Mouse (Mus musculus) CD4-positive naive resting alpha-beta T cell, adult 57 days (primary cell): ENCODE data around the gene Aplp1. TPM values are rescaled to one million over a fixed set of nuclear protein-coding genes. Genes with fewer than 3 reads are reported as not detected.

Experiments
- total RNA-seq: library from RNA; stranded (reverse); gene quantifications from one replicate; pipeline ENCODE4 v1.2.4, GENCODE M21; 2023

Aplp1 gene
- total RNA-seq, result 2.9 TPM

DNA sequence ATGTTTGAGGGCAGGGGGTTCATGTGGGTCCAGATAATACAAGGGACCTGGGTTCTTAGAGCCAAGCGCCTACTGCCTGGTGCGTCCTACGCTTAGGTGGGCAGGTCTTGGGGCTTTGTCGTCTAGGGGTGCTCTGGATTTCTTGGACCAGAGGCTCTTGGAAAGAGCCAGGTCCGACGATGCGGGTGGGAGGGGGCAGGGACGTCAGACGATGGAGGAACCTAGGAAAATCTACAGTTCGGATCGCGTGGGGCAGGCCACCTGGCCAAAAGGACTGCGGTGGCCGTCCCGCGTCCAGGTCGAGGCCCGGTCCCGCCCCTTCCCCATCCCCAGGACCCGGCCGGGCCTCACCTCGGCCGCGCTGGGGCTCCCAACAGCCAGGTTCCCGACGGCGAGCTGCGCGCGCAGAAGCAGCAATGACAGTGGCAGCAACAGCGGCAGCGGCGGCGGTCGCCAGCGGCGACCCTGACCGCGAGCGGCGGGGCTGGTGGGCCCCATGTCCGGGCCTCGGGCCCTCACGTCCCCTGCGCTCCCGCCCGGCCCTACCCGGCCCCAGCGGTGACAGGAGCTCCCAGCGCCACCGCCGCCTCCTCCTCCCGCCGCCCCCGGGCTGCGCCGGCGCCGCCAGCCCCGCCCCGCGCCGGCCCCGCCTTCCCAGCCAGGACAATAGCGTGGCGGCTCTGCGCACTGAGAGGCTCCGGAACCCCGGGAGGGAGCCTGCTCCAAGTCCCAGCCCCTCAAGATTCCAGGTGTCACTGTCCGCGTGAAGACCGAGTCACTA, at the start of gene Aplp1:
Aplp1 (minus strand) TSS at position 565 of the 781 bp plus-strand sequence.

DNA sequence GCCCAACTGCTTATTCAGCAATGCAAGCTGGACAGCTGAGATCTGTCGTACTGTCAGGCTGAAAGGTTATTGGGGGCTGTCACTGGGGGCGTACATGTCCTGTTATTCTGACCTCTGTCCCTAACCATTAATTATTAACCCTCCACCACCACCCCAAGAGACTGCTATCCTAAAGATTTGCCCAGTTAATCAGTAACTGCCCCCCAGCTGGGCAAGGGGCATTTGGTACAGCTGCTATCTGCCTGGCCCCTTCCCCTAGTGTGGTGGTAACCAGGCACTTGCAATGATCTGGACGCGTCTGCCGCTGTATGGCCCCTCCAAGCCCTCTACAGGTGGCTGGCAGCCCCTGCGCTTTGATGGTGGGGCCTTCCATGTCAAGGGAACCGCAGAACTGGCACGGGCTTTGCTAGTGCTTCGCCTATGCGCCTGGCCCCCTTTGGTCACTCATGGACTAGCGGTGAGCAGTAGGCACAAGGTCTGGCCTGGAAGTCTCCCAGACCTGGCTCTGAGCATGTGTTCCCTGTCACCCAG, 48.1 kb upstream of the Aplp1 start, which contains the start of gene Prodh2:
Prodh2 (plus strand) TSS at position 222 of the 531 bp plus-strand sequence.

DNA sequence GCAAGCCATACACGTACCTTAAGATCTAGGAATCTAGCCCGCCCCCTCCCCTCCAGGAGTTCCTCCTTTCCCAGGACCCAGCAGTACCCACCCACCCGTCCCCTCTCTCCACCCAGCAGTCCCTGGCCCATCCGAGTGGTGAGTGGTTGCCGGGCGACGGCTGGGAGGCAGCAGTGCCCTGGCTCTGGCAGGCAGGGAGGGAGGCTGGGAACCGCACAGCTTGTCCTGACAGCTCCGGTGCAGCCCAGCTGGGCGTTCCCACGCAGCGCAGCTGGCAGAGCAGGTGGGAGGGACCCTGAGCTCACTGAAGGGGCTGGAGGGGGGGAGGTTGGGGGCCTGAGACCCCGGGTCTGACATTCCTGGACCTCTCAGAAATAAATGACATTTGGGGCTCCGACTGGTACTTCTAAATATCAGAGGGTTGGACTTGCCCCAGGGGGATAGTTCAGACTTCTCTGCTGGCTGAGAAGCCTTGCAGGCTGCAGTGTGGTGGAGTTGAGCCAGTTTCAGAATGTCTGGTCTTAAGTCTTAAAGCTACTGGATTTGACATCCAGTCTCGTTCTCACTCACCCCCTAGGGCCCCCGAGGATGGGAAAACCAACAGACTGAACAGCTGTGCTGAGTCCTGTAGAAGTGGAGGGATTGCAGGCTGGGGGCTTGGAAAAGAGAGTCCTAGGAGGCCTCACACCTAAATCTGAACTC, 12.4 kb upstream of the Aplp1 start, which contains the start of the genes Kirrel2 and Nphs1:
Kirrel2 (minus strand) TSS at position 62 of the 702 bp plus-strand sequence.
Nphs1 (plus strand) TSS at position 687 of the 702 bp plus-strand sequence.

DNA sequence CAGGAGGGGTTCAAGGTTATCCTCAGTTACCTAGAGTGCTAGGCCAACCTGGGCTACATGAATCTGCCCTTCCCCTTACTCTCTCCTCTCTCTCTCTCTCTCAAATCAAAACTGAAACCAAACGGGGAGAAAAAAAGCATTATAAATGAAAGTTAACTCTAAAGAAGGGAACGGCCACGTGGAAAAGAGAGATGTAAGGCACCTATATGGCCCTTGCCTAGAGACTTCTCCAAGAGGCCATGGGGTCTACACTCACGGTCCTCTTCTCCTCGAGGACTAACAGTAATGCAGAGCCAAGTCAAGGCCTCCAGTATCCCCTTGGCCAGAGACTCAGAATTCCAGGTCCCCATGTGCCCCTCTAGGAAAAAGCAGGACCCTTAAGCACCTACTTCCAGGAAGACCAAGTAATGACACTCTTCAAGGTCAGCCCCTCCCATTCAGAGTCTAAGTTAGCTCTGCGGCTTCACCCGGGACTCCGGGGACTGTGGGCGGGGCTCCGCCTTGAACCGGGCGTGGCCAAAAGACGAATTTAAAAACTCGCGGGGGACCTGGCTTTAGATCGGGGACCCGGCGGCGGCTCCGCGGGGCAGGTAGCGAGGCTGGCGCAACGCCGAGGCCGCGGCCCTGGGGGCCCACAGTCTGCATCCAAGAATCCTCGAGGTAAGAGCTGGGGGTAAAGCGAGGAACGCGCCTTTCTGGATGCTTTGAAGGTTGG, 24.0 kb downstream of the Aplp1 start, which contains the start of gene Nfkbid:
Nfkbid (plus strand) TSS at position 558 of the 715 bp plus-strand sequence.

DNA sequence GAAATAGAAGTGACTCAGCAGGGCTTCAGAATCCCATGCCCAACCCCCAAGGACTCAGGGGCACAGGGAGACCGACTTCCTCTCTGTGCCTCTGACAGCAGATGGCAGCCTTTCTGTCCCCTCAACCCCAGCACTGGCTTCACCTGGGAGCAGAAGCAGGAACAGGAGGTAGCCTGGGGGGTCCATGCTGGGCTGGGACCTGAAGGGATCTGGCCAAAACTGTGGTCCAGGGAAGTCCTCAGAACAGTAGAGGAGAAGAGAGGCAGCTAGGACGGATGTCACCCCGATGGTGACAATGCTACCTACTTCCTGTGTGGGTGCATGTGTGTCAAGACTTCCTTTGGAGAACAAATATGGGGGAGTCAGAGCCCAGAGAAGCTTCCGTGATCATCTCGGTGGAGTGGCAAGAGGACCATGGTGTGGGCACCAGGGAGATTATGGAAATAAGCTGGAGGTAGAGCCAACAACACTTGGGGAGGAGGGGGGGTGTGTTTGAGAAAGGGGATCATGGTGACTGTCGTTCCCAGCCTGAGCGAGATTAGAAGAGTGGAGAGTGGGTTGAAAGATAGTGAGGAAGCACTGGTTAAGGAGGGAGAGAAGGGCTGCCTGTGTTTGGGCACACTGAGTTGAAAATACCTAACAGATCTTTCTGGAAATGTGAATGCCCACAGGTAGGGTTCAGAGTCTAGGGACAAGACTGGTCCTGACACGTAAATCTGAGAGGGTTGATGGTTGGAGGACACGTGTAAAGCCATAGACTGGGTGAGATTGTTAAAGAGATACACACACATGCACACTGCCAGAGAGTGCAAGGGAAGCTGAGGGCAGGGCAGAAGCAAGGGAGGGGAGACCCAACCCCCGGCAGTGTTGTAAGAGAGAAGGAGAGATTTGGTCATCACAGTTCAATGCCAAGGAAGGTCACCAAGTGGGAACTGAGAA, 25.5 kb downstream of the Aplp1 start, which contains the start of gene Hcst:
Hcst (minus strand) TSS at position 294 of the 939 bp plus-strand sequence.

DNA sequence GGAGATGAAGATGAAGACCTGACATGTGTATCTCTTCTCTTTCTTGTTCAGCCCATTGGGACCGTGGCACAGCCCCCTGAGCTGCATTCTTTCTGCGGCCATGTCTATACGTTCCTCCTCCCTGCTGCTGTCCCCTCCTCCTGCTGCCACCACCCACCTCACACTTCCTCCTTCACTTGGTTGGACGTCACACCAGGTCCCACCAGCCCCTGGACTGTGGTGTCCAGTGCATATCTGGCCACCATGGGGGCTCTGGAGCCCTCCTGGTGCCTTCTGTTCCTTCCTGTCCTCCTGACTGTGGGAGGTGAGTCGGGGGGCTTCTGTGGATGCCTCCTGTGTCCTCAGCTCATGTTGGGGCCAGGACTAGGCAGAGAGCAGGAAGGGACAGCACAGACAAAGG, 31.7 kb downstream of the Aplp1 start, which contains the start of gene Tyrobp:
Tyrobp (plus strand) TSS at position 165 of the 400 bp plus-strand sequence.

Other genes with a start within 250 kb of the Aplp1 start
- 145 TPM for gene Capns1, start 246.7 kb downstream of the Aplp1 start, total RNA-seq
- gene Polr2i, start 213.6 kb downstream of the Aplp1 start, total RNA-seq, result 25.1 TPM
- gene Tbcb, start 213.3 kb downstream of the Aplp1 start, total RNA-seq, result 15.5 TPM
- not detected for gene Ovol3, start 209.8 kb downstream of the Aplp1 start, total RNA-seq
- 1.6 TPM for gene Thap8, start 165.4 kb downstream of the Aplp1 start, total RNA-seq
- gene Wdr62, start 165.1 kb downstream of the Aplp1 start, total RNA-seq, result 6.8 TPM
- 0.38 TPM for gene Clip3, start 153.8 kb downstream of the Aplp1 start, total RNA-seq
- 54.2 TPM for gene Alkbh6, start 136.8 kb downstream of the Aplp1 start, total RNA-seq
- gene Syne4, start 130.7 kb downstream of the Aplp1 start, total RNA-seq, result 5.9 TPM
- 9.7 TPM for gene E130208F15Rik, start 123.8 kb downstream of the Aplp1 start, total RNA-seq
- gene Sdhaf1, start 121.6 kb downstream of the Aplp1 start, total RNA-seq, result 14.8 TPM
- gene Lrfn3, start 82.8 kb downstream of the Aplp1 start, total RNA-seq, result not detected
- gene Tyrobp, start 31.8 kb downstream of the Aplp1 start, total RNA-seq, result 23.3 TPM
- 153 TPM for gene Hcst, start 25.7 kb downstream of the Aplp1 start, total RNA-seq
- gene Nfkbid, start 23.8 kb downstream of the Aplp1 start, total RNA-seq, result 70.8 TPM
- not detected for gene Kirrel2, start 12.2 kb upstream of the Aplp1 start, total RNA-seq
- gene Nphs1, start 12.8 kb upstream of the Aplp1 start, total RNA-seq, result not detected
- gene Prodh2, start 48.1 kb upstream of the Aplp1 start, total RNA-seq, result not detected
- 4.6 TPM for gene Arhgap33, start 89.5 kb upstream of the Aplp1 start, total RNA-seq
- 3.4 TPM for gene Hspb6, start 106.6 kb upstream of the Aplp1 start, total RNA-seq
- gene Proser3, start 106.8 kb upstream of the Aplp1 start, total RNA-seq, result 13.1 TPM
- 46.5 TPM for gene Lin37, start 114.3 kb upstream of the Aplp1 start, total RNA-seq
- gene U2af1l4, start 117.8 kb upstream of the Aplp1 start, total RNA-seq, result 83.1 TPM
- gene Gm49396, start 117.8 kb upstream of the Aplp1 start, total RNA-seq, result 23.5 TPM
- gene Psenen, start 118.1 kb upstream of the Aplp1 start, total RNA-seq, result 116 TPM
- 54.7 TPM for gene Igflr1, start 119.9 kb upstream of the Aplp1 start, total RNA-seq
- 115 TPM for gene Kmt2b, start 143.2 kb upstream of the Aplp1 start, total RNA-seq
- 0.59 TPM for gene Zbtb32, start 153.4 kb upstream of the Aplp1 start, total RNA-seq
- 0.68 TPM for gene Upk1a, start 167.3 kb upstream of the Aplp1 start, total RNA-seq
- gene Cox6b1, start 180.6 kb upstream of the Aplp1 start, total RNA-seq, result 196 TPM
- not detected for gene Etv2, start 190.3 kb upstream of the Aplp1 start, total RNA-seq
- gene Rbm42, start 204.8 kb upstream of the Aplp1 start, total RNA-seq, result 105 TPM
- gene Haus5, start 219.5 kb upstream of the Aplp1 start, total RNA-seq, result 22.8 TPM
- gene Pmis2, start 226.1 kb upstream of the Aplp1 start, total RNA-seq, result not detected